Mouse (Mus musculus): ENCODE measurements around the gene Nap1l1.
A peak's percentile ranks its signal among the peaks of the same experiment; 100 is the strongest.

The Nap1l1 gene

GRCm38 (mm10) chr10:111515071-111516010 is 42.3 kb downstream of the Nap1l1 start:
- no peak for DNase-seq (ENCODE audit: low spot score in 2 of 2)

GRCm38 (mm10) chr10:111516172-111516588 is 43.2 kb downstream of the Nap1l1 start:
- no peak for DNase-seq (ENCODE audit: low spot score in 2 of 2)

- DNase-seq (ENCODE audit: low spot score in 2 of 2) = no peak
Measured at GRCm38 (mm10) chr10:111516804-111517436, 43.9 kb downstream of the Nap1l1 start.

GRCm38 (mm10) chr10:111518350-111518749 is 45.3 kb downstream of the Nap1l1 start:
- DNase-seq (ENCODE audit: low spot score in 2 of 2) = no peak

GRCm38 (mm10) chr10:111519620-111520370 is 46.8 kb downstream of the Nap1l1 start:
- no peak for DNase-seq (ENCODE audit: low spot score in 2 of 2)

GRCm38 (mm10) chr10:111520621-111521020 is 47.6 kb downstream of the Nap1l1 start:
- no peak for DNase-seq (ENCODE audit: low spot score in 2 of 2)

- no peak for DNase-seq (ENCODE audit: low spot score in 2 of 2)
Measured at GRCm38 (mm10) chr10:111521636-111522035, 48.6 kb downstream of the Nap1l1 start.

GRCm38 (mm10) chr10:111522230-111522629 is 49.2 kb downstream of the Nap1l1 start:
- DNase-seq (ENCODE audit: low spot score in 2 of 2) = no peak

GRCm38 (mm10) chr10:111523894-111524293 is 50.9 kb downstream of the Nap1l1 start:
- DNase-seq (ENCODE audit: low spot score in 2 of 2) = no peak

- DNase-seq (ENCODE audit: low spot score in 2 of 2) = no peak
Measured at GRCm38 (mm10) chr10:111527057-111527456, 54.0 kb downstream of the Nap1l1 start.

- no peak for DNase-seq (ENCODE audit: low spot score in 2 of 2)
Measured at GRCm38 (mm10) chr10:111527613-111528012, 54.6 kb downstream of the Nap1l1 start.

GRCm38 (mm10) chr10:111528283-111528682 is 55.3 kb downstream of the Nap1l1 start:
- DNase-seq (ENCODE audit: low spot score in 2 of 2) = no peak

GRCm38 (mm10) chr10:111530398-111530797 is 57.4 kb downstream of the Nap1l1 start:
- no peak for DNase-seq (ENCODE audit: low spot score in 2 of 2)

GRCm38 (mm10) chr10:111534691-111535090 is 61.7 kb downstream of the Nap1l1 start:
- no peak for DNase-seq (ENCODE audit: low spot score in 2 of 2)

GRCm38 (mm10) chr10:111537410-111537809 is 64.4 kb downstream of the Nap1l1 start:
- no peak for DNase-seq (ENCODE audit: low spot score in 2 of 2)

- DNase-seq (ENCODE audit: low spot score in 2 of 2) = no peak
Measured at GRCm38 (mm10) chr10:111539724-111540324, 66.8 kb downstream of the Nap1l1 start.

- DNase-seq (ENCODE audit: low spot score in 2 of 2) = no peak
Measured at GRCm38 (mm10) chr10:111540678-111541077, 67.7 kb downstream of the Nap1l1 start.

GRCm38 (mm10) chr10:111543106-111543505 is 70.1 kb downstream of the Nap1l1 start:
- DNase-seq (ENCODE audit: low spot score in 2 of 2) = no peak

- peak in 1 of 2 experiments; percentile 44 for DNase-seq (ENCODE audit: low spot score in 2 of 2)
Measured at GRCm38 (mm10) chr10:111543781-111544260, 70.8 kb downstream of the Nap1l1 start.

GRCm38 (mm10) chr10:111544311-111544710 is 71.3 kb downstream of the Nap1l1 start:
- DNase-seq (ENCODE audit: low spot score in 2 of 2) = no peak

- DNase-seq (ENCODE audit: low spot score in 2 of 2) = no peak
Measured at GRCm38 (mm10) chr10:111545648-111546047, 72.6 kb downstream of the Nap1l1 start.
